Mouse (Mus musculus): ENCODE results near the gene Tctex1d1. TPM values are rescaled to one million over a fixed set of nuclear protein-coding genes. Genes with fewer than 3 reads are reported as not detected.
A peak's percentile ranks its signal among the peaks of the same experiment; 100 is the strongest.

The Tctex1d1 gene
- 0.55 and 3.2 TPM in 2 replicates for polyA plus RNA-seq (2016; fragmentation: Nextera tagmentation; extraction: Ambion mirVana)

GRCm38 (mm10) chr4:102978440-102978839, at the start of gene Tctex1d1:
Tctex1d1 (plus strand) TSS chr4:102978606.
- Histone ChIP-seq H3K4me3 (peak within 1 kb of the TSS; percentile 50), H3K36me3 (no peaks in the 10 kb centered on the region), H3K27ac (peak within 1 kb of the TSS; percentile 59; the same call in 1 of the 2 replicates), H3K9me3 (no peaks in the 10 kb centered on the region), H3K27me3 (ENCODE audit: insufficient read depth, poor library complexity, severe bottlenecking) (peaks cover 37% of the 10 kb centered on the region), H3K4me1 (replicated peaks) (peaks cover 30% of the 10 kb centered on the region)
- peak; percentile 32 for DNase-seq (ENCODE audit: low spot score)
- WGBS, result 1% methylated on average over 13 of the region's 13 CpGs

DNA sequence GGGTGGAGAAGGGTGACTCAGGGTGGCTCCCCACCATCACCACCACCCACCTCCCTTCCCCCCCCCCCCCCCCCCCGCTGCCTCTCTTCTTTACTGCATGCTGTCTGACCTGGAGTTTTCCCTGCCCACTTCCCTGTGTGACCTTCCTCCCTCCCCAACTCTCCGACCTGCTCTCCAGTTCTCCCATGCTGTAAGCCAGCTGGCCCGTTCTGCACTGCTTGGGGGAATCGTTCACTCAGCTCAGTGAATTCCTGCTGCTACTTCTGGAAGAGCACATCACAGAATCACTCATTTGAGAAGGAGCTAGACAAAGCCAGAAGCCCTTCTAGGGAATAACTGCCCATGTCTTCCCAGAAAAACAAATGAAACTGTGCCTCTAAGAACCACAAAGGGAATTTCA, 48.9 kb upstream of the Tctex1d1 start:
- no peak overlapping the region for H3K27ac ChIP-seq
- 51% methylated on average over 4 of the region's 4 CpGs for WGBS
- DNase-seq (ENCODE audit: low spot score), result no peak

GRCm38 (mm10) chr4:102930679-102931078, 47.7 kb upstream of the Tctex1d1 start:
- H3K9me3 ChIP-seq, result no peaks in the 10 kb centered on the region
- no peaks in the 10 kb centered on the region for H3K4me1 ChIP-seq (replicated peaks)
- no peak overlapping the region for H3K4me3 ChIP-seq
- H3K36me3 ChIP-seq, result no peaks in the 10 kb centered on the region
- 82% methylated on average over 7 of the region's 7 CpGs for WGBS
- no peak overlapping the region for H3K27ac ChIP-seq
- no peak for DNase-seq (ENCODE audit: low spot score)
- no peaks in the 10 kb centered on the region for H3K27me3 ChIP-seq (ENCODE audit: insufficient read depth, poor library complexity, severe bottlenecking)

More for the DNA sequence above, 48.9 kb upstream of the Tctex1d1 start:
- H3K36me3 ChIP-seq, result no peaks in the 10 kb centered on the region
- no peak overlapping the region for H3K4me3 ChIP-seq
- no peaks in the 10 kb centered on the region for H3K9me3 ChIP-seq
- no peaks in the 10 kb centered on the region for H3K27me3 ChIP-seq (ENCODE audit: insufficient read depth, poor library complexity, severe bottlenecking)
- H3K4me1 ChIP-seq (replicated peaks), result no peaks in the 10 kb centered on the region

DNA sequence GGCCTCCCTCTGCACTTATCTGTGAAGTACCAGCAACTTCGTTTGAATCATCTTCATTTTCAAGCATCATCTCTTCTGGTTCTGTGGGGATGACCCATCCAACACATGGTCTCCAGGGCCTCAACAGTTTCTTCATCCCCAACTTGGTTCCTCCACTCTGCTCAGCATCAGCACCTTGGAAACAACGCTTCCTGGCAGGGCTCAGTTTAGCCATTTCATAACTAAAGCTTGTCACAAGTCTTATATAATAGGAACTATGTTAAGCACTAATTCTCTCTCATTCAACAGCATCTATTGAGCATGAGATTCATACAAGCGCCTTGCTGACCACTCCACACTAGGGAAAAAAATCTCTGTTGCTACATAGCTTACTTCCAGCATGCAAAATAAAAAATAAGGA, 38.1 kb upstream of the Tctex1d1 start:
- DNase-seq (ENCODE audit: low spot score), result no peak
- Histone ChIP-seq H3K4me3 (no peak overlapping the region), H3K36me3 (no peaks in the 10 kb centered on the region), H3K27ac (no peak overlapping the region), H3K4me1 (replicated peaks) (no peaks in the 10 kb centered on the region), H3K27me3 (ENCODE audit: insufficient read depth, poor library complexity, severe bottlenecking) (no peaks in the 10 kb centered on the region), H3K9me3 (no peaks in the 10 kb centered on the region)
- WGBS, result 80% methylated on average over 3 of the region's 3 CpGs

DNA sequence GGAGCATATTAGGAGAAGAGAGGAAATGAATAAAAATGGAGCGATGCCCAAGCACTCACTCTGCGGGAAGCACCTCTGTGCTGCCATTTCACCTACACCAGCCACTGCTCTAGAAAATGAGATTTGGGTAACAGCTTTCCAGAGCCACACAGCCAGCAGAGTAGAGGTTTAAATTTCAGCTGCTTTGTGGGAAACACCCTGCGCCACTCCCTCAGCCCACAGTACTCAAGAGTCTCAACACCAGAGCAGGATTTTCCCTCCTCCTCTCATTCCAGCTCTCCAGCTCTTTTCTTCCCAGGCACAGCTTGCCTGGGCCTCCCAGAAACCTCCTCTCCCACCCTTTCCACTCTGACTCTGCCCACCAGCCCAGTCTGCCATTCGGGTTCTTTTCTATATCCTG, 37.7 kb upstream of the Tctex1d1 start:
- H3K4me3 ChIP-seq, result no peak overlapping the region
- no peaks in the 10 kb centered on the region for H3K27me3 ChIP-seq (ENCODE audit: insufficient read depth, poor library complexity, severe bottlenecking)
- H3K4me1 ChIP-seq (replicated peaks), result no peaks in the 10 kb centered on the region
- no peaks in the 10 kb centered on the region for H3K36me3 ChIP-seq
- WGBS, result 90% methylated on average over 4 of the region's 4 CpGs
- H3K9me3 ChIP-seq, result no peaks in the 10 kb centered on the region
- no peak overlapping the region for H3K27ac ChIP-seq
- DNase-seq (ENCODE audit: low spot score), result no peak

- Histone ChIP-seq H3K36me3 (no peaks in the 10 kb centered on the region), H3K9me3 (no peaks in the 10 kb centered on the region), H3K4me1 (replicated peaks) (peaks cover 6% of the 10 kb centered on the region; the same call in 1 of the 2 replicates), H3K4me3 (no peak overlapping the region), H3K27ac (no peak overlapping the region), H3K27me3 (ENCODE audit: insufficient read depth, poor library complexity, severe bottlenecking) (no peaks in the 10 kb centered on the region)
- 80% methylated on average over 6 of the region's 6 CpGs for WGBS
- no peak for DNase-seq (ENCODE audit: low spot score)
These were observed 34.1 kb upstream of the Tctex1d1 start for GRCm38 (mm10) chr4:102944325-102944724.

DNA sequence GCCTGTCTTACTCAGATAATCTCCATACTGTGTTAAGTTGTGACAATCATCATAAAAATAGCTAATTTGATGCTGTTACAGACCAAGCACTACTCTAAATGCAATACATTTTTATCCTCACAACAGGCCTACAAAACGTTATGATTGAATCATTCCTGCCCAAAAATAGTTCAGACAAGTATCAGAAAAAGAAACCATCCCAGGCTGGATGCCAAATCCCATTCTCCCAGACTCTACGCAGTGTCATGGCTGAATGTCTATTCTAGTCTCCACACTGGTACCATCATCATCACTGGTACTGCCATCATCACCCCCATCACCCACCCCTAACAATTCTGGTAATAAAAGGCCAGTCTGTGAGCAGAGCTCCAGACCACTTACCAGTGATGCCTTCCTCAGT, 25.9 kb upstream of the Tctex1d1 start:
- no peak overlapping the region for H3K27ac ChIP-seq
- H3K27me3 ChIP-seq (ENCODE audit: insufficient read depth, poor library complexity, severe bottlenecking), result no peaks in the 10 kb centered on the region
- H3K4me1 ChIP-seq (replicated peaks), result no peaks in the 10 kb centered on the region
- WGBS, result 80% methylated on average over 2 of the region's 2 CpGs
- H3K9me3 ChIP-seq, result no peaks in the 10 kb centered on the region
- no peak overlapping the region for H3K4me3 ChIP-seq
- no peak for DNase-seq (ENCODE audit: low spot score)
- no peaks in the 10 kb centered on the region for H3K36me3 ChIP-seq

DNA sequence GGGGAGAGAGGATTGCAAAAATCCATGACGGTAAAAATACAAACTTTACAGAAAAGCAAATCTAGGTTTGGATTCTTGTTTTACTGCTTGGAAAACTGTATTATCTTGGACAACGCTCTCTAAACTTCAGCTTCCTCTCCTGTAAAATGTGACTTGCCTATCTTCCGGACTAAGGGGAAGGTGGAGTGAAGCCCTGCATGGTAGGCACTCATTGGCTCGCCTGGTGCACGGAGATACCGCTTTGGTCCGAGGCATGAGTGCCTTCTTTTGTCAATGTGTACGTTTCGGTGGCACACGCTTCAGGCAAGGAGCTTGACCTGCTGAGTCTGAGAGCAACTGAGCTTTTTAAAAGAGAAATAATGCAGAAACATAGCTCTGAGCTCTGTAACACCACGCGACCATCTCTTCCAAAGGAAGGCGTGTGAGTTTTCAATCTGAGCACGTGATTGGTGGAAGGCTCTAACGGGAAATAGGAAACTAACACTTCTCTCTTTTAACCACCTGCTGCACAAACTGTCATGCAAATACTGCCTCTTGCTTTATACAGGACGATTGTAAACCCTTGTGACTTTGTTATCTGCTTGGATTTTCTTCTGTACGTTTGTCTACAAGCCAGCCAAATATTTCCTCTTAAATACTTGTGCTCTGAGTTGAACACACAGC, 23.0 kb upstream of the Tctex1d1 start:
- H3K27me3 ChIP-seq (ENCODE audit: insufficient read depth, poor library complexity, severe bottlenecking), result no peaks in the 10 kb centered on the region
- H3K36me3 ChIP-seq, result no peaks in the 10 kb centered on the region
- H3K27ac ChIP-seq, result no peak overlapping the region
- no peak for DNase-seq (ENCODE audit: low spot score)
- WGBS, result 76% methylated on average over 17 of the region's 17 CpGs
- no peaks in the 10 kb centered on the region for H3K4me1 ChIP-seq (replicated peaks)
- no peak overlapping the region for H3K4me3 ChIP-seq
- no peaks in the 10 kb centered on the region for H3K9me3 ChIP-seq

DNA sequence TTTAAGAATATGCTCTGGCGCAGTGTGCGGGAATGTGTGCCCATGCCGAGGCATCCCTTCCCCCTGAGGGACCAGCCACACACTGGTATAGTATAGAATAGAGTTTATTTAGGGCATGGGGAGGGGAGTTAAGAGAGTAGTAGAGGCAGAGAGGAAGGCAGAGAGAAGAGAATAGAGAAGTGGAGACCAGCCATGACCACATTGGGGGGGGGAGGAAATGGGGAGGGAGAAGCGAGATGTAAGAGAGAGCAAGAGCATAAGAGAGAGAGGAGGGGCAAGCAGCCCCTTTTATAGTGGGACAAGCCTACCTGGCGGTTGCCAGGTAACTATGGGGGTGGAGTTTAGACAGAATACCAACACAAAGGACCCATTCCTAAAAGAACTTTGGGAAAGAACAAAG, 19.0 kb upstream of the Tctex1d1 start:
- Histone ChIP-seq H3K36me3 (no peaks in the 10 kb centered on the region), H3K27ac (no peak overlapping the region), H3K4me3 (no peak overlapping the region), H3K4me1 (replicated peaks) (no peaks in the 10 kb centered on the region), H3K27me3 (ENCODE audit: insufficient read depth, poor library complexity, severe bottlenecking) (no peaks in the 10 kb centered on the region), H3K9me3 (no peaks in the 10 kb centered on the region)
- DNase-seq (ENCODE audit: low spot score), result no peak
- WGBS, result 82% methylated on average over 5 of the region's 5 CpGs

- Histone ChIP-seq H3K27ac (no peak overlapping the region), H3K36me3 (no peaks in the 10 kb centered on the region), H3K4me3 (no peak overlapping the region), H3K4me1 (replicated peaks) (no peaks in the 10 kb centered on the region), H3K27me3 (ENCODE audit: insufficient read depth, poor library complexity, severe bottlenecking) (no peaks in the 10 kb centered on the region), H3K9me3 (no peaks in the 10 kb centered on the region)
- no peak for DNase-seq (ENCODE audit: low spot score)
- WGBS, result 76% methylated on average over 3 of the region's 3 CpGs
These were observed 14.2 kb upstream of the Tctex1d1 start for GRCm38 (mm10) chr4:102964174-102964573.

- WGBS, result 86% methylated on average over 15 of the region's 15 CpGs
- no peak overlapping the region for H3K4me3 ChIP-seq
- no peak overlapping the region for H3K27ac ChIP-seq
- H3K36me3 ChIP-seq, result no peaks in the 10 kb centered on the region
- no peak for DNase-seq (ENCODE audit: low spot score)
- H3K9me3 ChIP-seq, result no peaks in the 10 kb centered on the region
- peaks cover 2% of the 10 kb centered on the region; the same call in 1 of the 2 replicates for H3K27me3 ChIP-seq (ENCODE audit: insufficient read depth, poor library complexity, severe bottlenecking)
- no peaks in the 10 kb centered on the region for H3K4me1 ChIP-seq (replicated peaks)
These were observed 10.6 kb upstream of the Tctex1d1 start for GRCm38 (mm10) chr4:102967811-102968210.

DNA sequence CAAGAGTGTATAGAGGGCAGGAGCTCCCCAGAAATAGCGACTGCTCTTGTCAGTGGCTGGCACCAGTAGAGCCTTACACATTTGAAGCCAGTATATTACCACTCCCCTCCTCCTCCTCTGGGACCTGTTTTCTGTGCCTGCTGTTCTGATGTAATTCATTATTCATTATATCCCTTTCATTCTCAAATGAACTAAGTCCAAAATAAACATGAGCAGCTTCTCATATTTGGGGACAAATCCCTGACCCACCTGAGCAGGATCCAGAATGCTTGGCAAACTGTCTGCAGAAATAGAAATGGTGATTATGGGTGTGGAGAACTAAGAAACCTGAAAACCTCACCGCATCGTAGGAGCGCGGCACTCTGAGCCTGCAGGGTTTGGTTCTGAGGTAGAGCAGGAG, 8.8 kb upstream of the Tctex1d1 start:
- Histone ChIP-seq H3K27ac (no peak overlapping the region), H3K9me3 (no peaks in the 10 kb centered on the region), H3K36me3 (no peaks in the 10 kb centered on the region), H3K4me3 (no peak overlapping the region), H3K4me1 (replicated peaks) (no peaks in the 10 kb centered on the region), H3K27me3 (ENCODE audit: insufficient read depth, poor library complexity, severe bottlenecking) (peaks cover 6% of the 10 kb centered on the region)
- DNase-seq (ENCODE audit: low spot score), result no peak
- 88% methylated on average over 5 of the region's 5 CpGs for WGBS

DNA sequence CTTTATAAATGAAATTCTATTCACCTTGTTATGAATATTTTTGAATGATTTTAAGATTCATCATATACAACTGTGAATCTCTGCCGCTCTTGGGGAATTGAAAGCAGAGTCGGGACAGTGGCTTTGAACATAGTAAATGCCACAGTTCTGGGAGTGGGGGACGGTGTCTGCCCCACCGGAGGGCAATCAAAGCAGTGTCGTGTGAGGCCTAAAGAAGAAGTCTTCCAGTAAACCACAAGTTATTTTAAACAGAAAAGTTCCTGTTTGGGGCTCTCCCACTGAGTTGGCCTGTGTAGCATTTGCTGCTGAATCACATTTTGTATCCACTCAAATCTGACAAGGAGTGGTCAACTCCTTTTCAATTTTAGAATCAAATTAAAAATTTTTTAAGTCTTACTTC, 7.2 kb upstream of the Tctex1d1 start:
- Histone ChIP-seq H3K36me3 (no peaks in the 10 kb centered on the region), H3K9me3 (no peaks in the 10 kb centered on the region), H3K27me3 (ENCODE audit: insufficient read depth, poor library complexity, severe bottlenecking) (peaks cover 8% of the 10 kb centered on the region), H3K27ac (no peak overlapping the region), H3K4me1 (replicated peaks) (peaks cover 3% of the 10 kb centered on the region), H3K4me3 (no peak overlapping the region)
- 75% methylated on average over 5 of the region's 5 CpGs for WGBS
- no peak for DNase-seq (ENCODE audit: low spot score)

DNA sequence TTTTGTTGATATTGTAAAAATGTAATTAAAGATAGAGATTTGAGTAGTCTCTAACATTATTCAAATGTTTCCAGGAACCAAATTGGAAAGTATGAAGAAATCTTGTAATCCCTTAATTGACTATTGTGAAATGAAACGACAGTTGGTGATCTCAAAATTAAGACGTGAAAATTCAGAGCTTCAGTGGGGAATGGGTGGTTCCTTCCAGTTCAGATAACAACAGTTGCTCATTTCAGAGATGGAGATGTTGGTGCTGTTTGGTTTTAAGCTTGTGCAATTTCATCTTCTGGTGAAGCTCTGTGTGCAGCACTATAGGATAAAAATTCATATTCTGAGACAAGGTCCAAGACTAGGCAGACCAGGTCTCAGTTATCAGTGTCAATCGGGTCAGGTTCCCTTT, 6.3 kb upstream of the Tctex1d1 start:
- DNase-seq (ENCODE audit: low spot score), result no peak
- no peaks in the 10 kb centered on the region for H3K9me3 ChIP-seq
- H3K27me3 ChIP-seq (ENCODE audit: insufficient read depth, poor library complexity, severe bottlenecking), result peaks cover 13% of the 10 kb centered on the region
- H3K36me3 ChIP-seq, result no peaks in the 10 kb centered on the region
- H3K27ac ChIP-seq, result no peak overlapping the region
- H3K4me3 ChIP-seq, result no peak overlapping the region
- peaks cover 12% of the 10 kb centered on the region for H3K4me1 ChIP-seq (replicated peaks)
- WGBS, result 83% methylated on average over 3 of the region's 3 CpGs

Measured in hindbrain, embryonic 10.5 days (tissue).